Mouse (Mus musculus): ENCODE results near the gene Fbxo11. TPM values are rescaled to one million over a fixed set of nuclear protein-coding genes. Genes with fewer than 3 reads are reported as not detected.

The Fbxo11 gene
- total and polyA plus RNA-seq, 2 experiments from 2014 or later = 8.7 to 11.4 TPM

GRCm38 (mm10) chr17:87948965-87949584 is 116.0 kb downstream of the Fbxo11 start:
- 38% methylated on average over 16 of the region's 16 CpGs for WGBS
- ATAC-seq (ENCODE audit: insufficient read depth, low read depth) = peak; percentile 49; the same call in 1 of the 2 replicates
- no peak overlapping the region for H3K4me3 ChIP-seq (ENCODE audit: low read depth, low read length)
- H3K4me1 ChIP-seq (ENCODE audit: control insufficient read depth, insufficient read depth) = no peaks in the 10 kb centered on the region
- TF ChIP-seq CTCF (IDR thresholded peaks at IDR 0.05; ENCODE audit: low read depth) (peak; percentile 97), EP300 (IDR thresholded peaks at IDR 0.05; ENCODE audit: low read depth) (no peak)
- H3K27ac ChIP-seq (ENCODE audit: low read depth) = no peak overlapping the region
- peaks cover 3% of the 10 kb centered on the region; the same call in 1 of the 2 replicates for H3K9me3 ChIP-seq (replicated peaks; ENCODE audit: control insufficient read depth, low read length)
- peak; percentile 27 for DNase-seq (ENCODE audit: low spot score)
- no peaks in the 10 kb centered on the region for H3K36me3 ChIP-seq (replicated peaks; ENCODE audit: control insufficient read depth, insufficient read depth, low read length)
- H3K4me2 ChIP-seq (ENCODE audit: low read depth, low read length) = no peak overlapping the region
- H3K27me3 ChIP-seq (ENCODE audit: control insufficient read depth, insufficient read depth, low read length) = no peaks in the 10 kb centered on the region
- no peak overlapping the region for H3K9ac ChIP-seq (replicated peaks; ENCODE audit: low read depth, low read length)

Other genes with a start within 250 kb of the Fbxo11 start
- not detected in 2 replicates for gene Rpl36-ps4, start 144.3 kb downstream of the Fbxo11 start, total RNA-seq (2014; rRNA removed; ENCODE audit: low replicate concordance)
- gene Rpl36-ps4, start 144.3 kb downstream of the Fbxo11 start, polyA plus RNA-seq (2015; fragmentation: Nextera tagmentation; extraction: Ambion mirVana) = not detected in 2 replicates
- gene Msh6, start 90.2 kb downstream of the Fbxo11 start, total RNA-seq (2014; rRNA removed; ENCODE audit: low replicate concordance) = 9.4 and 22.2 TPM in 2 replicates
- gene Msh6, start 90.2 kb downstream of the Fbxo11 start, polyA plus RNA-seq (2015; fragmentation: Nextera tagmentation; extraction: Ambion mirVana) = 8.6 and 8.9 TPM in 2 replicates